Mouse (Mus musculus): ENCODE data around the gene Tmem63c.

The Tmem63c gene

GRCm38 (mm10) chr12:87137439-87138341, 116.5 kb downstream of the Tmem63c start:
- DNase-seq: no peak

GRCm38 (mm10) chr12:87138342-87138701, 117.2 kb downstream of the Tmem63c start:
- no peak for DNase-seq

- no peak for DNase-seq
Measured at GRCm38 (mm10) chr12:87138768-87139167, 117.6 kb downstream of the Tmem63c start.

Measured in cerebellum, adult 9-11 months (tissue).